Mouse (Mus musculus) megakaryocyte, embryonic 14.5 days (primary cell): Measurements from ENCODE around the gene Ifnar1.

Experiments used
- FLI1 ChIP-seq: IDR thresholded peaks from 2 replicates; pipeline ENCODE4 v1.6.1; 2012; ENCODE audit warnings: low read length, inconsistent platforms, mixed read lengths
- GATA1 ChIP-seq: IDR thresholded peaks from 3 replicates; pipeline ENCODE4 v1.6.1; 2012; ENCODE audit warnings: mixed read lengths, low read length, inconsistent platforms, borderline replicate concordance

GRCm38 (mm10) chr16:91546836-91547741 is 62.1 kb downstream of the Ifnar1 start, which contains the start of gene Ifngr2:
- TF ChIP-seq GATA1 (no peak), FLI1 (no peak)
